Mouse (Mus musculus): ENCODE data around the gene Krt33b.

- TF ChIP-seq CTCF (IDR thresholded peaks at IDR 0.05; ENCODE audit: low read depth), result no peak
- no peak for TF ChIP-seq EP300 (optimal IDR thresholded peaks at IDR 0.05)
These were observed 30.6 kb downstream of the Krt33b start for GRCm38 (mm10) chr11:99999091-99999490.

All from stomach, postnatal 0 days (tissue).